8 mouse cellular contexts compared by ENCODE assay signal in the genomic region with DNA sequence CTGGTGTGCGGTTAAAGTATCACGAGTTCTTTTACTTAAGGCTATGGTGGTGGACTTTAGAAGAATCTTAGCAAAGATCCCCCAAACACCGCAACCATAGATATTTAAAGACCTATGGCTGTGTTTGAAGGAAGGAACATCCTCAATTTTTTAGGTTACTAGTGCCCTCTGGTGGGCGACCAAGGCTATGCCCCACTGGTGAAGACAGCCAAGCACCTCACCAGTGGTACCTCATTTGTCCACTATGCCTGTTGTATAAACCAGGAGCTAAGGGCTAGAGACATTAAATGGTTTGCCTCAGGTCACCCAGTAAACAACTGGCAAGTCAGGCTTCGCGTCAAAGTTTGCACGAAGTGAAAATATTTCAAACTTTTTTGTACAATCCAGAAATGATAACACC. TPM values are rescaled to one million over a fixed set of nuclear protein-coding genes. Genes with fewer than 3 reads are reported as not detected.
A peak's percentile ranks its signal among the peaks of the same experiment; 100 is the strongest.
DNase-seq lines count a peak whose midpoint lies in the region; ATAC-seq and TF ChIP-seq lines count a peak whose summit lies in the region.

No protein-coding gene starts in this region.

- H3K4me3 ChIP-seq in E14TG2a.4 (replicated peaks; ENCODE audit: low read length), result no peak overlapping the region
- H3K4me3 ChIP-seq in kidney, embryonic 16.5 days (ENCODE audit: low read length), result no peak overlapping the region
- no peak overlapping the region for H3K4me3 ChIP-seq in liver, embryonic 14.5 days (ENCODE audit: insufficient read depth in 1 of 2, low read depth in 2 of 2, low read length in 2 of 2)

- no peak overlapping the region for H3K9ac ChIP-seq in kidney, embryonic 16.5 days (replicated peaks; ENCODE audit: low read length)
- H3K9ac ChIP-seq in liver, embryonic 14.5 days (replicated peaks), result no peak overlapping the region

- 62% methylated on average over 7 of the region's 7 CpGs for WGBS in kidney, embryonic 16.5 days
- 65% methylated on average over 7 of the region's 7 CpGs for WGBS in liver, embryonic 14.5 days (ENCODE audit: insufficient replicate concordance)

- no peaks in the 10 kb centered on the region for H3K27me3 ChIP-seq in E14TG2a.4 (ENCODE audit: insufficient read depth, low read length)
- no peaks in the 10 kb centered on the region for H3K27me3 ChIP-seq in kidney, embryonic 16.5 days (ENCODE audit: insufficient read depth, low read length)
- no peaks in the 10 kb centered on the region for H3K27me3 ChIP-seq in liver, embryonic 14.5 days (ENCODE audit: control insufficient read depth, insufficient read depth, low read length)

- TF ChIP-seq EP300 in liver, embryonic 14.5 days (IDR thresholded peaks at IDR 0.05; ENCODE audit: low read depth), result no peak

- peak; percentile 54; the same call in 1 of the 2 replicates for ATAC-seq in kidney, embryonic 16.5 days (ENCODE audit: low FRiP score, low TSS enrichment)
- ATAC-seq in liver, embryonic 14.5 days (ENCODE audit: insufficient read depth), result no peak

- TF ChIP-seq CTCF in E14TG2a.4 (conservative IDR thresholded peaks at IDR 0.05; ENCODE audit: low read length), result peak; percentile 84
- TF ChIP-seq CTCF in liver, embryonic 14.5 days (IDR thresholded peaks at IDR 0.05; ENCODE audit: low read depth), result peak; percentile 63

- no peaks in the 10 kb centered on the region for H3K9me3 ChIP-seq in E14TG2a.4 (ENCODE audit: low read length)
- H3K9me3 ChIP-seq in kidney, embryonic 16.5 days (ENCODE audit: low read length), result no peaks in the 10 kb centered on the region
- no peaks in the 10 kb centered on the region for H3K9me3 ChIP-seq in liver, embryonic 14.5 days (ENCODE audit: control insufficient read depth, low read length)

- DNase-seq in T-cell, adult 2 months (ENCODE audit: low spot score), result peak; percentile 50
- DNase-seq in cerebellum, postnatal 36 days, result peak; percentile 78 to 79
- peak; percentile 54 to 60 for DNase-seq in frontal cortex, postnatal 25 days (ENCODE audit: low spot score in 2 of 2)
- DNase-seq in liver, embryonic 14.5 days (ENCODE audit: low read depth in 3 of 3, low spot score in 3 of 3), result peak; percentile 4 to 24 (median 7)
- DNase-seq in retina, adult 2 months (ENCODE audit: low read depth, low spot score), result peak; percentile 25
- DNase-seq in yolk sac, embryonic 10.5 days (ENCODE audit: low spot score), result no peak

- H3K36me3 ChIP-seq in E14TG2a.4 (ENCODE audit: insufficient read depth, low read length), result peaks cover 77% of the 10 kb centered on the region
- peaks cover 22% of the 10 kb centered on the region for H3K36me3 ChIP-seq in kidney, embryonic 16.5 days (ENCODE audit: insufficient read depth, low read length)
- H3K36me3 ChIP-seq in liver, embryonic 14.5 days (replicated peaks; ENCODE audit: control insufficient read depth, insufficient read depth, low read depth), result peaks cover 18% of the 10 kb centered on the region

- no peak overlapping the region for H3K27ac ChIP-seq in kidney, embryonic 16.5 days (ENCODE audit: low read length)
- no peak overlapping the region for H3K27ac ChIP-seq in liver, embryonic 14.5 days

- peaks cover 97% of the 10 kb centered on the region for H3K4me1 ChIP-seq in E14TG2a.4 (replicated peaks; ENCODE audit: low read depth, low read length)
- no peaks in the 10 kb centered on the region for H3K4me1 ChIP-seq in kidney, embryonic 16.5 days (ENCODE audit: insufficient read depth, low read length)
- no peaks in the 10 kb centered on the region for H3K4me1 ChIP-seq in liver, embryonic 14.5 days (replicated peaks; ENCODE audit: control insufficient read depth in 2 of 2, insufficient read depth in 2 of 2, low read length in 1 of 2)

- no peak overlapping the region for H3K4me2 ChIP-seq in kidney, embryonic 16.5 days (replicated peaks; ENCODE audit: low read depth, low read length)
- no peak overlapping the region for H3K4me2 ChIP-seq in liver, embryonic 14.5 days (ENCODE audit: low read depth)

RNA-seq across cellular contexts. Expression of gene Mdm4, which starts 47.6 kb away (rescaled TPM):
- polyA plus RNA-seq in kidney, embryonic 16.5 days (2015; fragmentation: Nextera tagmentation; extraction: Ambion mirVana), result 27.2 and 29.0 TPM in 2 replicates
- 21.6 and 25.9 TPM in 2 replicates for polyA plus RNA-seq in liver, embryonic 14.5 days (2012; rRNA removed)
- polyA plus RNA-seq in liver, embryonic 14.5 days (2014; fragmentation: Nextera tagmentation; extraction: Ambion mirVana), result 11.6 and 14.4 TPM in 2 replicates
